Mouse (Mus musculus): ENCODE measurements around the gene Pi4ka. TPM values are rescaled to one million over a fixed set of nuclear protein-coding genes. Genes with fewer than 3 reads are reported as not detected.
"Not testable (repeated sequence)": the region's sequence is repeated elsewhere in the genome, so short reads cannot be mapped to it uniquely, and the experiment has no call there.

Pi4ka gene
- total RNA-seq, 2 experiments from 2014 or later, result 343 to 370 TPM

DNA sequence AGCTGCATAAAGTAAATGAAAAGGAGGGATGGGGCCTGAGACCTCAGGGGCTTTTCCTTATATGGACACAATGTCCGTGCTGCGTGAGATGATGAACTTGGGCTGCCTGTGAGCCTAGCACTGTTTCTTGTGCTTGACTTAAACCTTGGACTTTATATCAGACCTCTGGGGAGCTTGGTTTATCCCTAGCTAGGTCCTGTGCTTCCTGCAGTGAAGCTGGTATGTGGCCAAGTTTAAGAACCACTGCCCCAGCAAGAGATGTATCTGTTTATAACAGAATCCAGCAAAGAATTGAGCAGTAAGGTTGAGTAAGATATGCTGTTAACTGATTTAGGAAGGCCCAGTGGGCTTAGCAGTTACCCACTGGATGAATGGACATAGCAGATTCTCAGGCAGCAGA is 166.7 kb downstream of the Pi4ka start:
- H3K27ac ChIP-seq, result no peak overlapping the region
- no peak for DNase-seq (ENCODE audit: extremely low spot score in 1 of 2, low spot score in 2 of 2)
- no peak overlapping the region for H3K4me3 ChIP-seq
- intact Hi-C loops (cut with DNase I), result no loop called here
- TF ChIP-seq CTCF (IDR thresholded peaks at IDR 0.05), result no peak

DNA sequence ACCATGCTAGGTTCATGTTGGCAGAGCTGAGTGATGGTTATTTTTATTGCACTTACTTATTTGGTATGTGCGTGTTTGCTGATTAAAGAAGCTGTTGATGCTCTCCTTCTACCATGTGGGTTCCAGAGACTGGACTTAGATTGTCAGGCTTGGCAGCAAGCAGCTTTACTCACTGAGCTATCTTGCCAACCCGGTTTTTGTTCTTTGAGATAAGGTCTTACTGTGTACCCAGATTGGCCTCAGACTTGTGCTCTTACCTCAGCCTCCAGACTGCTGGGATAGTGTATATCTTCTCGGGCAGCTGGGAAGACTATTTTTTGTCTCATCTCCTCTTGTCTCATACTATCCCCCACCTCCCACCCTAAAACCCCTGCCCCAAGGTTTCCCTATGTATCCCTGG is 168.5 kb downstream of the Pi4ka start:
- TF ChIP-seq CTCF (IDR thresholded peaks at IDR 0.05), result no peak
- no peak for DNase-seq (ENCODE audit: extremely low spot score in 1 of 2, low spot score in 2 of 2)
- H3K4me3 ChIP-seq, result no peak overlapping the region
- no peak overlapping the region for H3K27ac ChIP-seq
- intact Hi-C loops (cut with DNase I), result no loop called here

- intact Hi-C loops (cut with DNase I), result no loop called here
- DNase-seq (ENCODE audit: extremely low spot score in 1 of 2, low spot score in 2 of 2), result peak; percentile 31 to 43
- Histone ChIP-seq H3K27ac (peak overlapping the region; percentile 19; the same call in 1 of the 2 replicates), H3K4me3 (peak overlapping the region; percentile 81)
- TF ChIP-seq CTCF (IDR thresholded peaks at IDR 0.05), result no peak
These were observed 171.0 kb downstream of the Pi4ka start for GRCm38 (mm10) chr16:17234916-17235665.

DNA sequence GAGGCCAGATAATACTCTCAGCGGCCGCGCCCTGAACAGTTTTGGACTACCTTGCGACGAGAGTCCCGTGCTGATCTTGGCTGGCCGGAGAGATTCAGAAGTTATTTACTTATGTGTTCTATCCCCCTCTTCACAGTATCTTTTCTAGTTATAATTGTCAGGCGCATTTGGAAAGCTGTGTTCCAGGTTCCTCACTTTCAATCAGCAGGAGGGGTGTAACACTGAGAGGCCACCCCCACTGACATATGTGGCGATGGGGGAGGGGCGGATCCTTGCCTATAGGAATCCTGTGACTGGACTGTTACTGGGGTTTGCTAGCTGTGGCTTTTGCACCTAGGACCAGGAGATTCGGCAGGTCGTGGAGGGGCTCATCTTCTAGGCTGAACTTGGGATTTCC is 171.6 kb downstream of the Pi4ka start:
- intact Hi-C loops (cut with DNase I), result no loop called here
- peak; percentile 31 to 46 for DNase-seq (ENCODE audit: extremely low spot score in 1 of 2, low spot score in 2 of 2)

GRCm38 (mm10) chr16:17233702-17234498 is 172.2 kb downstream of the Pi4ka start:
- TF ChIP-seq CTCF (IDR thresholded peaks at IDR 0.05), result no peak
- peak overlapping the region; percentile 81 for H3K4me3 ChIP-seq
- DNase-seq (ENCODE audit: extremely low spot score in 1 of 2, low spot score in 2 of 2), result peak in 1 of 2 experiments; percentile 18
- H3K27ac ChIP-seq, result peak overlapping the region; percentile 95
- intact Hi-C loops (cut with DNase I), result loop anchor here (1.0 kb wide), 2 partner anchors 25 to 43 kb away; no protein-coding TSS in a partner anchor

More for the DNA sequence above, 171.6 kb downstream of the Pi4ka start:
- Histone ChIP-seq H3K4me3 (peak overlapping the region; percentile 81), H3K27ac (peak overlapping the region; percentile 95)
- TF ChIP-seq CTCF (IDR thresholded peaks at IDR 0.05), result no peak

DNA sequence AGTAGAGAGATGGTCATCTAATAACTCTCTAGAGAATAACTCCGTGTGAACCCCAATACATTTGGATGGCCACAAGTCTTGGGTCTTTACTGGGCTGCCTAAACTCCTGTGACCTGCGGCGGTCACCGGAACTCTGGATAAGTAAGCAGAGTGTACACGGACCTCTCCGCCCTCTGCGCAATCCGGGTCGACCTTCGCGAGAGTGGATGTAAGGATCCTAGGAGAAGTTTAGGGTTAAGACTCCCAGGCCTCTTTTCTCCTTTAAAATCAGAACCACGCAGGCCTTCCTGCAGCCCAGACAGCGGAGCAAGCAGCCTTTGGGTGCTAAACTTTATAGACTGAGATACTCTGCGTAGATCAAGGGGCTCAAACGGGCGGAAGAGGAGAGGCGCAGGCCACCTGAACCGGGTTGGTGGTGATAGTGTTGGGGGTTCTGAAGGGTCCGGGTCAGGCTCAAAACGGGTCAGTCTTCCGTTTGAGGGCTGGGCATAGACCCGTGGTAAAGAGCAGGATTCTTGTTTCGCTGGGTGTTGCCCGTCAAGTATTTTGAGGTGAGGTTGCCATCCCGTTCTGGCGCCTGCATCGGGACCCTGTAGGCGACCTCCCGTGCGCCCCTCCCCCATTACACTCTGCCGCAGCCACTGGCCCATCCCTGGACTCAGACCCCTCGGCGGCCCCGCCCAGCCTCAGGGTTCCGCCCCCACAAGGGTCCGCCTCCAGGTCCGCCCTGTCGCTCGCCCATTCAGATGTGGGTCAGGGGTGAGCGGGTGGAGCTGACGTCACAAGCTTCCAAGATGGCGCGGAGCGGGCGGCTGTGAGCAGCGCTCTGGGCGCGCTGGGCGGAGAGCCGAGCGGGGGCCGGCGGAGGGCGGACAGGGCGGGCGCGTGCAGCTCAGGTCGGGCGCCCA is 173.1 kb downstream of the Pi4ka start, which contains the start of gene Hic2:
Hic2 (plus strand) TSS at position 779 of the 908 bp plus-strand sequence.
- intact Hi-C loops (cut with DNase I), result loop anchor here (1.0 kb wide), 2 partner anchors 24 to 44 kb away; no protein-coding TSS in a partner anchor
- Histone ChIP-seq H3K27ac (peak within 1 kb of the TSS; percentile 95), H3K4me3 (peak within 1 kb of the TSS; percentile 81)
- DNase-seq (ENCODE audit: extremely low spot score in 1 of 2, low spot score in 2 of 2), result peak; percentile 89
- no peak for TF ChIP-seq CTCF (IDR thresholded peaks at IDR 0.05)

DNA sequence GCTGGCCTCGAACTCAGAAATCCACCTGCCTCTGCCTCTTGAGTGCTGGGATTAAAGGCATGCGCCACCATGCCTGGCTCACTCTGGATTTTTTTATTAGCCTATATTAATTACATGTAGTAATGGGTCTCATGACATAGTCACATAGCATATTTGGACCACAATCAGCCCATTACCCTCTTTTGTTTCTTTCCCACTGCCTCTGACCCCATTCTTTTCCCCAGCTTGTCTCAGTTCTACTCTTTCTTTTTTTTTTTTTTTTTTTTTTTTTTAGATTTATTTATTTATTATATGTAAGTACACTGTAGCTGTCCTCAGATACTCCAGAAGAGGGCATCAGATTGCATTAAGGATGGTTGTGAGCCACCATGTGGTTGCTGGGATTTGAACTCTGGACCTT is 174.6 kb downstream of the Pi4ka start:
- DNase-seq (ENCODE audit: extremely low spot score in 1 of 2, low spot score in 2 of 2); intact Hi-C loops (cut with DNase I); H3K4me3 ChIP-seq; H3K27ac ChIP-seq: not testable (repeated sequence)

Other genes with a start within 250 kb of the Pi4ka start
- gene Ube2l3, start 203.7 kb downstream of the Pi4ka start, total RNA-seq (2021), result 100 to 1,000 TPM; 140 to 146 TPM
- 1 to 10 TPM; 1.8 to 2.0 TPM for gene Rimbp3, start 197.7 kb downstream of the Pi4ka start, total RNA-seq (2021)
- gene Hic2, start 172.7 kb downstream of the Pi4ka start, total RNA-seq (2021), result 1 to 10 TPM; 5.3 to 6.0 TPM
- 100 to 1,000 TPM; 105 to 116 TPM for gene Tmem191c, start 130.2 kb downstream of the Pi4ka start, total RNA-seq (2021)
- 1 to 10 TPM; 1.8 to 2.8 TPM for gene Serpind1, start 74.9 kb downstream of the Pi4ka start, total RNA-seq (2021)
- 10 to 100 TPM; 19.2 to 21.3 TPM for gene Snap29, start 328 bp downstream of the Pi4ka start, total RNA-seq (2021)
- 10 to 100 TPM; 31.9 to 36.7 TPM for gene Crkl, start 45.7 kb upstream of the Pi4ka start, total RNA-seq (2021)
- gene Aifm3, start 83.3 kb upstream of the Pi4ka start, total RNA-seq (2021), result 100 to 1,000 TPM; 148 to 171 TPM
- gene Lztr1, start 102.4 kb upstream of the Pi4ka start, total RNA-seq (2021), result 100 to 1,000 TPM; 182 to 193 TPM
- gene Thap7, start 124.8 kb upstream of the Pi4ka start, total RNA-seq (2021), result 10 to 100 TPM; 42.3 to 43.1 TPM
- gene Lrrc74b, start 154.9 kb upstream of the Pi4ka start, total RNA-seq (2021), result 1 to 10 TPM in 1 of 2 experiments, under 1 TPM in 1; 0.68 to 1.1 TPM
- 1 to 10 TPM in 1 of 2 experiments, under 1 TPM in 1; 0.68 to 1.0 TPM for gene P2rx6, start 155.6 kb upstream of the Pi4ka start, total RNA-seq (2021)
- 10 to 100 TPM; 82.7 to 83.0 TPM for gene Slc7a4, start 176.9 kb upstream of the Pi4ka start, total RNA-seq (2021)
- gene Smpd4, start 213.0 kb upstream of the Pi4ka start, total RNA-seq (2021), result 10 to 100 TPM; 73.7 to 82.8 TPM
- 10 to 100 TPM; 22.9 to 26.2 TPM for gene Ccdc74a, start 240.2 kb upstream of the Pi4ka start, total RNA-seq (2021)

Data from left cerebral cortex, adult 2 months (tissue).